Mouse (Mus musculus): ENCODE measurements around the gene Pmch. TPM values are rescaled to one million over a fixed set of nuclear protein-coding genes. Genes with fewer than 3 reads are reported as not detected.

Gene Pmch
- 0.22 TPM in 1 of 2 replicates, not detected in the other for polyA plus RNA-seq (2015; fragmentation: Nextera tagmentation; extraction: Ambion mirVana)

DNA sequence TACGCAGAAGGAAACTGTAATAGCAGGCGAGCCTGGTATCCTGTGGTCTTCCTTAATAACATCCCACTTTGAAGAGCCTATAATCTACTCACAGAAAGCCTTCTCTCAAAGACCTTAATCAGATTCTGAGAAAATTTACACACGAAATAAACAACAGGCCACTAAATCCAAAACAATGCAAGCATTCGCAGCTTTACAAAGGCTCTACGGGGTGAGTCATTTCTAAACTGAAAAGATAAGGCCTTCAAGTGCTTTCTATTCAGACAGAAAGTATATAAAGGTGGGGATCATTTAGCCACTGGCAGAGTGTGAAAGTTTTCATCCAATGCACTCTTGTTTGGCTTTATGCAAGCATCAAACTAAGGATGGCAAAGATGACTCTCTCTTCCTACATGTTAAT, at the start of gene Pmch:
Gene Pmch, plus strand, starts transcription at position 301 of the 400 bp plus-strand sequence.
- Histone ChIP-seq H3K4me3 (replicated peaks; ENCODE audit: low read depth, low read length) (no peak within 1 kb of the TSS), H3K4me2 (ENCODE audit: low read length) (no peak within 1 kb of the TSS), H3K9me3 (replicated peaks; ENCODE audit: low read length) (no peaks in the 10 kb centered on the region), H3K27me3 (ENCODE audit: insufficient read depth, low read length) (no peaks in the 10 kb centered on the region), H3K9ac (ENCODE audit: low read depth, low read length) (no peak within 1 kb of the TSS), H3K36me3 (ENCODE audit: insufficient read depth, low read length) (no peaks in the 10 kb centered on the region; the same call in 1 of the 2 replicates), H3K27ac (no peak within 1 kb of the TSS), H3K4me1 (replicated peaks; ENCODE audit: insufficient read depth, low read length) (no peaks in the 10 kb centered on the region)
- DNase-seq (ENCODE audit: low spot score): no peak
- no peak for ATAC-seq (replicated peaks; ENCODE audit: low FRiP score, low read depth)
- TF ChIP-seq CTCF (IDR thresholded peaks at IDR 0.05; ENCODE audit: low read depth): no peak
- 86% methylated on average over 5 of the region's 5 CpGs for WGBS

- DNase-seq (ENCODE audit: low spot score) (no peak), ATAC-seq (replicated peaks; ENCODE audit: low FRiP score, low read depth) (no peak)
- 84% methylated on average over 4 of the region's 4 CpGs for WGBS
These were observed 46.6 kb upstream of the Pmch start for GRCm38 (mm10) chr10:88044297-88044696.

DNA sequence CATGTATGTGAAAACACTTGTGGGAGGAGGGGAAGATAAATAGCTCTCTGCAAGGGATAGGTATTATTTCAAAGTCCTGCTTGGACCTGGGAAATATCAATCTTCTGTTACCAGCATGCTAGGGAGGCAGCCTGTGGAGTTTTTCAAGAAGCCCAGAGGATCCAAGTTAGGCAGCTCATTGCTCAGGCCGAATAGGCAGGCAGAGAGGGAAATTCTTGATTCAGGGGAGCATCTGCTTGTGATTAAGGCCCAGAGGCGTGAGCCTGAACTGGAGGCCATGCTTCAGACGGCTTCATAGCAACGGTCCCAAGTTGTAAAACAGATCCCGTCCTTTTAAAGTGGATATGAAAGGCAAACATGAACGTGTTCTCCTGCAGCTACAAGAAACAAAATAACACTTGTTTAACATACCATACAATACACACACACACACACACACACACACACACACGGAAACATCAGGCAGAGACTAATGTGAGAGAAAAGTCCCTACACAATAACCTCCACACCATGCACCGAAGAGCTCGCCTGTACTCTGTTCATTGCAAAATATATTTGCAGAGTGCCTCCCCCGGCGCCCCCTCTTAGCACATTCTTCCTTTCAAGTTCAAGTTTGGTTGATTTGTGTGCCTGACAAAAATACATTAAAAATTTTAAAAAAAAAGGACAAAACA, 44.6 kb upstream of the Pmch start:
- Histone ChIP-seq H3K4me3 (replicated peaks; ENCODE audit: low read depth, low read length) (no peak overlapping the region), H3K9ac (ENCODE audit: low read depth, low read length) (no peak overlapping the region), H3K4me2 (ENCODE audit: low read length) (no peak overlapping the region), H3K36me3 (ENCODE audit: insufficient read depth, low read length) (no peaks in the 10 kb centered on the region), H3K27ac (no peak overlapping the region), H3K9me3 (replicated peaks; ENCODE audit: low read length) (no peaks in the 10 kb centered on the region), H3K4me1 (replicated peaks; ENCODE audit: insufficient read depth, low read length) (no peaks in the 10 kb centered on the region), H3K27me3 (ENCODE audit: insufficient read depth, low read length) (no peaks in the 10 kb centered on the region)
- DNase-seq (ENCODE audit: low spot score): no peak
- ATAC-seq (replicated peaks; ENCODE audit: low FRiP score, low read depth): no peak
- 43% methylated on average over 11 of the region's 11 CpGs for WGBS
- TF ChIP-seq CTCF (IDR thresholded peaks at IDR 0.05; ENCODE audit: low read depth): no peak

More at GRCm38 (mm10) chr10:88044297-88044696, 46.6 kb upstream of the Pmch start:
- no peaks in the 10 kb centered on the region for H3K9me3 ChIP-seq (replicated peaks; ENCODE audit: low read length)
- no peaks in the 10 kb centered on the region for H3K36me3 ChIP-seq (ENCODE audit: insufficient read depth, low read length)
- no peak for TF ChIP-seq CTCF (IDR thresholded peaks at IDR 0.05; ENCODE audit: low read depth)
- no peak overlapping the region for H3K27ac ChIP-seq
- H3K4me1 ChIP-seq (replicated peaks; ENCODE audit: insufficient read depth, low read length): no peaks in the 10 kb centered on the region
- H3K27me3 ChIP-seq (ENCODE audit: insufficient read depth, low read length): no peaks in the 10 kb centered on the region
- no peak overlapping the region for H3K9ac ChIP-seq (ENCODE audit: low read depth, low read length)
- no peak overlapping the region for H3K4me2 ChIP-seq (ENCODE audit: low read length)
- no peak overlapping the region for H3K4me3 ChIP-seq (replicated peaks; ENCODE audit: low read depth, low read length)

- Histone ChIP-seq H3K27me3 (ENCODE audit: insufficient read depth, low read length) (no peaks in the 10 kb centered on the region), H3K4me3 (replicated peaks; ENCODE audit: low read depth, low read length) (no peak overlapping the region), H3K9ac (ENCODE audit: low read depth, low read length) (no peak overlapping the region), H3K4me2 (ENCODE audit: low read length) (no peak overlapping the region), H3K36me3 (ENCODE audit: insufficient read depth, low read length) (no peaks in the 10 kb centered on the region), H3K9me3 (replicated peaks; ENCODE audit: low read length) (no peaks in the 10 kb centered on the region), H3K4me1 (replicated peaks; ENCODE audit: insufficient read depth, low read length) (no peaks in the 10 kb centered on the region), H3K27ac (no peak overlapping the region)
- WGBS: 78% methylated on average over 14 of the region's 14 CpGs
- no peak for ATAC-seq (replicated peaks; ENCODE audit: low FRiP score, low read depth)
- DNase-seq (ENCODE audit: low spot score): no peak
- no peak for TF ChIP-seq CTCF (IDR thresholded peaks at IDR 0.05; ENCODE audit: low read depth)
These were observed 36.5 kb upstream of the Pmch start for GRCm38 (mm10) chr10:88054233-88054985.

DNA sequence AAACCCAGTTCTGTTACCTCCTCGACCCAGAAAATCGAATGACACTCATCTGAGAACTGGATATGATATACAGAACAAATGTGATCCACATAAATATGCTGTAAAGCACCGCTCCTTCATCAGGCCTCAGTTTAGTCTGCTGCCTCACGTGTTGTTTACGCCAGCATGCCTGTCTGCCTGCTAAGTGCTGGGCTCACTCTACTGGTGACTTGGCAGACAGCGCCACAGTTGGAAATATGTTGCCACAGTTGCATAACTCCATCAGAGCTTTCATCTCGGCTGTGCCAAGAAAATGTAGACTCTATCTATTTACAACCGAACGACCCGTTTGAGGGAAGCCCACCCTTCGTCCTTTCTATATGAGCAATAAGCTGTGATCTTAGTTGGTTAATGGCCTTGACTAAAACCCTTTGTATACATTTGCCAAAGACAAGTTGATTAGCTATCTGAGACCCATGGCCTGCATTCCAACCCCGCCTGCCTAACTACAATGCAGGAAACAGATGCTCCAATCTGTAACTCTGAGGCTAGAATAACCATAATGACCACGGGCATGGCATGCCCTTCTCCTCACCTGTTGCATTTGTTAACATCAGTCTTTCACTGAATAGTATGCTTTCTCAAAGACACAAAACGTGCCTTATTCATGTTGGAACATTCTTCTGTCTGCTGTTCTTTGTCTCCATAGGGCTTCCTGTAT, 33.8 kb upstream of the Pmch start:
- no peak for TF ChIP-seq CTCF (IDR thresholded peaks at IDR 0.05; ENCODE audit: low read depth)
- H3K9ac ChIP-seq (ENCODE audit: low read depth, low read length): no peak overlapping the region
- no peak overlapping the region for H3K4me3 ChIP-seq (replicated peaks; ENCODE audit: low read depth, low read length)
- 76% methylated on average over 14 of the region's 14 CpGs for WGBS
- no peaks in the 10 kb centered on the region for H3K4me1 ChIP-seq (replicated peaks; ENCODE audit: insufficient read depth, low read length)
- no peak for DNase-seq (ENCODE audit: low spot score)
- no peaks in the 10 kb centered on the region for H3K36me3 ChIP-seq (ENCODE audit: insufficient read depth, low read length)
- no peaks in the 10 kb centered on the region for H3K27me3 ChIP-seq (ENCODE audit: insufficient read depth, low read length)
- no peak for ATAC-seq (replicated peaks; ENCODE audit: low FRiP score, low read depth)
- H3K4me2 ChIP-seq (ENCODE audit: low read length): no peak overlapping the region
- no peaks in the 10 kb centered on the region for H3K9me3 ChIP-seq (replicated peaks; ENCODE audit: low read length)
- H3K27ac ChIP-seq: no peak overlapping the region

GRCm38 (mm10) chr10:88063436-88063835, 27.4 kb upstream of the Pmch start:
- DNase-seq (ENCODE audit: low spot score) (no peak), ATAC-seq (replicated peaks; ENCODE audit: low FRiP score, low read depth) (no peak)
- H3K4me1 ChIP-seq (replicated peaks; ENCODE audit: insufficient read depth, low read length): no peaks in the 10 kb centered on the region
- WGBS: 81% methylated on average over 4 of the region's 4 CpGs
- no peak overlapping the region for H3K27ac ChIP-seq
- H3K9me3 ChIP-seq (replicated peaks; ENCODE audit: low read length): no peaks in the 10 kb centered on the region
- no peak overlapping the region for H3K4me2 ChIP-seq (ENCODE audit: low read length)
- TF ChIP-seq CTCF (IDR thresholded peaks at IDR 0.05; ENCODE audit: low read depth): no peak
- H3K27me3 ChIP-seq (ENCODE audit: insufficient read depth, low read length): no peaks in the 10 kb centered on the region
- no peaks in the 10 kb centered on the region for H3K36me3 ChIP-seq (ENCODE audit: insufficient read depth, low read length)
- H3K4me3 ChIP-seq (replicated peaks; ENCODE audit: low read depth, low read length): no peak overlapping the region
- H3K9ac ChIP-seq (ENCODE audit: low read depth, low read length): no peak overlapping the region

All from kidney, postnatal 0 days (tissue).